Mouse (Mus musculus) stomach, postnatal 0 days (tissue): ENCODE measurements at regions not wholly inside any gene's neighbourhood (a gene's known extent, or its start where the extent isn't known, plus 50 kb on each side); places are given as distances from the start of the nearest gene placed in this dataset.

Experiments used
- CTCF ChIP-seq: IDR thresholded peaks from 2 replicates; pipeline ENCODE4 v1.5.1; 2016; ENCODE audit warnings: antibody characterized with exemption, low read depth, mild to moderate bottlenecking, moderate library complexity
- EP300 ChIP-seq: optimal IDR thresholded peaks from 2 replicates; pipeline ENCODE3; 2016; ENCODE audit warnings: antibody characterized with exemption

DNA sequence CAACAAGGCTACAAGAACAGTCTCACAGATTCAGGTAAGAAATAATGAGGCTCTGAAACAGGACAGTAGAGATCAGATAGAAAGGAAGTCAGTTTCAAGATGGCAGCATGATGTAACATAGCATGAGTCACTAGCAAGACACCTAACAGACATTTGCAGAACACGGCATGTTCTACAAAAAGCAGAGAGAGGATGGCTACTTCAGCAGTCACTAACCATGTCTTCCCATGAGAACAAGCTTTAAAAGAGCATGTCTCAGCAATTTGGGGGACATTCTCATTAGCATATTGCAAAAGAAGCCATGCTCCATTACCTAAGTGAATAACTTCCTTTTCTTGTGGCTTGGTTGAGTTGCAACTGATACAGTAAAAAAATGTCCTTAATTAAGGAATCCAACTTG lies 75.2 kb upstream of the Srd5a2 start:
- TF ChIP-seq CTCF (no peak), EP300 (no peak)
